Mouse (Mus musculus) fat pad, adult 2 months (tissue): ENCODE measurements around the gene Jmjd1c.
"Not testable (repeated sequence)": the region's sequence is repeated elsewhere in the genome, so short reads cannot be mapped to it uniquely, and the experiment has no call there.

Source experiments
- DNase-seq: peaks from one replicate; pipeline ENCODE4 v3.0.0-alpha.2; 2011; ENCODE audit warnings: low read depth, low spot score; ENCODE audit errors: extremely low read depth

The Jmjd1c gene

GRCm38 (mm10) chr10:67100011-67100661 is 4.2 kb downstream of the Jmjd1c start:
- no peak for DNase-seq

DNA sequence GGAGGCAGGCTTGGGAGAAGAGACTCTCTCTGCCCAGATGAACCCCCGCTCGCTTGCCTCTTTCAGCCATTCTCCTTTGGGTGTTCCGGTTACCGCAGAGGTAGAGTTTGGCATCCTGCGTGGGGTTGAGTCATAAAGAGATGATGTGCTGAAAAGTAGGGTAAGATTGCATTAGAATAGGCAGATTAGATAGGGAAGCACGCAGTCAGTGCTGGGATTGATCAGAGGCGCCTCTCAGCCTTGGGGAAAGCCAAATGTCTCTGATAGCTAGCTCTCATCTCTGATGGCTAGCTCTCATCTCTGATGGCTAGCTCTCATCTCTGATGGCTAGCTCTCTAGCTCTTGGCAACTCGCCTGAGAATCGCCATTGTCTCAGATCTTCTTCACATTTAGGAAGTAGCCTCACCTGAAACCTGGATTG is 4.9 kb downstream of the Jmjd1c start:
- no peak for DNase-seq

- no peak for DNase-seq
Measured at GRCm38 (mm10) chr10:67104543-67104942, 8.6 kb downstream of the Jmjd1c start.

GRCm38 (mm10) chr10:67105331-67106217 is 9.6 kb downstream of the Jmjd1c start:
- no peak for DNase-seq

GRCm38 (mm10) chr10:67106400-67106799 is 10.5 kb downstream of the Jmjd1c start:
- DNase-seq, result no peak

GRCm38 (mm10) chr10:67107017-67107761 is 11.3 kb downstream of the Jmjd1c start:
- DNase-seq, result peak; percentile 98

DNA sequence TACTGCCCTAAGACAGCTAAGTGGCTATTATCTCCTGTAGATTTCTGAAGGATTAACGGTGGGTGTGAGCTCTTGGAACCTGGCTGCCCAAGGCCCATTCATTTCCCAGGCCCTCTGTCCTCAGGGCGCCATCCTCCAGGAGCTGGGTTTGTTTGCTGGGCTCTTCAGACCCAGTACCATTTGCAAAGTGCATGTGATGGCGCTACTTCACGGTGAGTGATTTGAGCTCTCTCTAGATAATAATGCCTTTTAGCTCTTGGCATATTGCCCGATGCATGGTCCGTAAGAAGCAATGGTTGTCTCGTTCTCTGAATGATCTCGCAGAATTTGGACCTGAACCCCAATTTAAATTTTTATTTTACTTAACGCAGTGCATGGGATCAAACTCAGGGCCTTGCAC is 12.2 kb downstream of the Jmjd1c start:
- DNase-seq, result no peak

DNA sequence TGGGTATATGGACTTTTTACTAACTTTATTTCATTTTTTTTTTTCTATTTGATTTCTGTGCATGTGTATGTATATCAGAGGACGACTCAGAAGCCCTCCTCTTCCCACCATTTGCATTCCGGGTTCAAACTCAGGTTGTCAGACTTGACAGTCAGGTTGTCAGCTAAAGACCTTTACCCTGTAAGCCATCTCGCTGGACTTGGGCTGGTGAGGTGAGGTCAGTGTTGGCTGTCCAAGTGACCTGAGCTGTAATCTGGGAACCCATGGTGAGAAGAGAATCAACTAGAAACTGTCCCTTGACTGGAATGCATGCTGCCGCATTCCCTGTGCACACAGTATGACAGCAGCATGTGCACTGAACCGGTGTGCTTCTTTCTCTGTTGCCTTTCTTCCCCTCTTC is 13.7 kb downstream of the Jmjd1c start:
- DNase-seq, result no peak

DNA sequence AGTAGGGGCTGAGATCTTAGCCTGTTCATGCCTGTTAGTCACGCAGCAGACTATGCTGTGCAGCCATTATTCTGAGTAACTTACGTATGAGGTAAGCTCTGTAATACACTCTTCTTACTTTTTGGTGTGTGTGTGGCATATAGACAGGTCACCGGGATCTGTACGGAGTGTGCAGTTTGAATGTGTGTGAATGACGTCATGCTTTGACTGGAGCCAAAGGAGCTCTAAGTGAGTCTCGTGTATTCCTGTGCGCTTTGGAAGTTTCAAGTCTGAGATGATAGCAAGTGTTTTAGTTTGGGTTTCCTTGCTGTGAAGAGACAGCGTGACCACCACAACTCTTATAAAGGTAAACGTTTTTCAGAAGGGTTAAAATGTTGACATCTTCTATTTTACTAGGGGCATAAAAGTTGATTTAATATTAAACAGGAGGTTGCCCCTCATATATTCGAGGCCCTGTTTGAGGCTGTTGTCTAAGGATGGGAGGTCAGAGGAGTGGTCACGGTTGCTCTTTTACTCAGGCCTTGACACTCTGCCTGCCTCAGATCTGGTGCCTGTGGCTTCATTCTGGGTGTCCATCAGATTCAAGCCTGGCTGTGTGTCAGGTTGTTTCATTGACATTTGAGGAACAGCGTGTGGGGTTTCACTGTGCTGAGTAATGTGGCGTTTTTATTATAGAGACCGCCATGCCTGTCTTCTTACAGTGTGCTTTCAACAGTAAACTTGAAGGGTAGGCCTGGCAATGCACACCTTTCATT is 15.3 kb downstream of the Jmjd1c start:
- DNase-seq, result no peak

- DNase-seq, result no peak
Measured at GRCm38 (mm10) chr10:67111799-67112177, 15.9 kb downstream of the Jmjd1c start.

DNA sequence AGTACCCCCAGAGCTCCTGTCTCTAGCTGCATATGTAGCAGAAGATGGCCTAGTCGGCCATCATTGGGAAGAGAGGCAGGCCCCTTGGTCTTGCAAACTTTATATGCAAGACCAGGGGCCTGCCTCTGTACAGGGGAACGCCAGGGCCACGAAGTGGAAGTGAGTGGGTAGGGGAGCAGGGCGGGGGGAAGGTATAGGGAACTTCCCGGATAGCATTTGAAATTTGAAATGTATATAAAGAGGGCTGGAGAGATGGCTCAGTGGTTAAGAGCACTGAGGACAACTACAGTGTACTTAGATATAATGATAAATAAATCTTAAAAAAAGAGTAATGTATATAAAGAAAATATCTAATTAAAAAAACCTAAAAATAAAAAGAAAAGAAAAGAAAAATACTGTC is 17.0 kb downstream of the Jmjd1c start:
- DNase-seq, result not testable (repeated sequence)

DNA sequence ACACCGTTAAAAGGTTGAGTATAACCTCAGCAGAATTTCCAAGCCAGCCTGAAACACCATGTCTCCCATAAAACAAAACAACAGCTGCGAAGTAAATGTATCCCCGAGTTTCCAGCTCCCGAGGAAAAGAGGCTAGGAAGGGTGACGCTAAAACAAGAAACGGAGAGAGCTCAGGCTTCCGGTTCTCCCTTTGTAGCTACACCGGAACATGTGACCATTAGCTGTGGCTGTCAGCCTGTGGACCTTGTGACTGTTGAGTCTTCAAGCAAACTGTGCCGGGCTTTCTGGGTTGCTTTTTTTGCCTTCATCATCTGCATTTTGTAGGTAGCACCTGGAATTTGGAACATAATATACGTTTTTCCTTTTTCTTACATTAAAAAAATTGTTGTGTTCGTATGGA is 17.9 kb downstream of the Jmjd1c start:
- no peak for DNase-seq

DNA sequence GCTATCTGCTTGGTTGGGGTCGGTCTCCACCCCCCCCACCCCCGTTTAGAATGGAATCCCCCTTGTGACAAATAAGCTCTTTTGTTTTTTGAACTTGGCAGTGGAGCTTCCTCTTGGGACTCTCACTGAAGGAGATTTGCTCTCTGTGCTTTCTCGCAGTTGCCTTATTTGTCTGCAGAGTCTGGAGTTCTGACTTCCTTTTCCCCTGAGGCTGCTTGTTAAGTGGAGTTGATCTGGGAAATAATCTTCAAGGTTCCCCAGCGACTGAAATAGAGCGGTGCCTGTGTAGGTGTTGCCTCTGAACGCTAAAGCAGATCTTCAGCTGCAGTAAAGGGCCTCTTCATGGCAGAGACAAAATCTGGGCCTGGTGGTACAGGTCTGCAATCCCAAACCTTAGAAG is 19.2 kb downstream of the Jmjd1c start:
- DNase-seq, result no peak

DNA sequence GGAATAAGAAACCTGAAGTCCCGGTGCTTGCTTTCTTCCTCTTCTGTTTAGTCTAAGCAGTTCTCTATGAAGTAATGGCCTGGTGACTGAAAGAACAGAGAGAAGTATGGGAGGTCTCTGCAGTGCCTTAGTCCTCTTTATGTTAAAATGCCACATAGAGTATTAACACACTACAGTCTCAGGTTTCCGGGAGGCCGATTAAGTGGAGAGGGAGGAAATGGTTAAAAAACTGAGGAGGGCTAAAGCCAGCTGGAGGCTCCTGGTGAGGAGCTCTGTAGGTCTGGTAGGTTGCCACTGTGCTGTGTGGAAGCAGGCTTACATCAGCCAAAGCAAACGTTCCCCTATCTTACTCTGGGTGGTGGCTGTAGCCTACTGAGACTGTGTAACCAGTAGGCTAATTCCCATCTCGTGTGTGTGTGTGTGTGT is 19.8 kb downstream of the Jmjd1c start:
- DNase-seq, result no peak

DNA sequence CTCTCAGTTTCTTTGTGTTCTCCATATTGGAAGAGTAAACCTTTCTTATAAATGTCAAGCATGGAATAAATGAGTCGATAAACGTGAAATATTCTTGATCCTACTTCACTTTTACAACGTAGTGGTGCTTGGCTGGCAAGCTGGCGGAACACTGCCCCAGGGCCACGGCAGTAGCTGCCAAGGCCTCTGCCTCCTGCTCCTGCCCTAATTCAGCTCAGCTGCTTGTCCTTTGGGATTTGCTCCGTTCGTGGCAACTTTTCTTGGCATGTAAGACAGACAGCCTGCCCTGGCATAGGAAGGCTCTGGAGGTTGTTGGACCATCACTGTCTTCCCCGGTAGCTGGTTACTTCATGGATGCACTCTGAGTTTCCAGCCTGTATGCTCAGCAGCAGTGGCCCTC is 20.3 kb downstream of the Jmjd1c start:
- no peak for DNase-seq

GRCm38 (mm10) chr10:67119291-67119690 is 23.4 kb downstream of the Jmjd1c start:
- no peak for DNase-seq

DNA sequence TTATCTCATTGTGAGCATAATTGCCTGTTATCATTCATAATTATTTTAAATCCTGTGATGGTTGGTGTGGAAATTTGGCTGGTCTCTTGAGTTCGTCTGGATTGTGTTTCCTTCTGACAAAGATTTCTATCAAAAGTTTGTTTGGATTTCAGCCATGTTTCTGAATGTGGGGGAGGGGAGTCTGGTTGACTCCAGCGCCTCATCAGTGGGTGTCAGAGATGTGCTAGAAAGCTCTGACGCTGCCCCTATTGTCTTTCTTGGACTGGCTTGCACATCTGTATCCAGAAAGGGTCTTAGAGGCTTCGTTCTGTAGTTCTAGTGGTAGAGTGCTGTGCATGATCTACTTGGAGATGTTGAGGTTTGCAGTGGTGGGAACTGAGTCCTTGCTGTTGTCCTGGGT is 24.3 kb downstream of the Jmjd1c start:
- no peak for DNase-seq

DNA sequence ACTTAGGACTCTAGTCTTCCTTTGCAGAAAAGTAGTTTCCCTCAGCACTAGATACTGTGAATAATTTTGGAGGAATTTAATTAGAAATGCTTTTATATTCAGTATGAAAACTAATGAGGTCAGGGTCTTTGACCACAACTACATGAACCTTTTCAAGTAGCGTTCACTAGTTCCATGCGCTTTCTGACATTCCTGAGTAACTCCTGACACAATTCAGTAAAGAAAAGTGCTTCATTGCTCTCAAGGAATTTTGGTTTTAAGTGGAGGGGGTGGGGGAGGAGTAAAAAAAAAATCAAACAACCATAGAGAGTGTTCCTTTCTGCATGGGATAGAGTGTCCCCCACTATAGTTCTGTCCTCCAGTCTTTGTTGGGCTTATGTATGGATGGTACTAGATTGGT is 24.7 kb downstream of the Jmjd1c start:
- no peak for DNase-seq

DNA sequence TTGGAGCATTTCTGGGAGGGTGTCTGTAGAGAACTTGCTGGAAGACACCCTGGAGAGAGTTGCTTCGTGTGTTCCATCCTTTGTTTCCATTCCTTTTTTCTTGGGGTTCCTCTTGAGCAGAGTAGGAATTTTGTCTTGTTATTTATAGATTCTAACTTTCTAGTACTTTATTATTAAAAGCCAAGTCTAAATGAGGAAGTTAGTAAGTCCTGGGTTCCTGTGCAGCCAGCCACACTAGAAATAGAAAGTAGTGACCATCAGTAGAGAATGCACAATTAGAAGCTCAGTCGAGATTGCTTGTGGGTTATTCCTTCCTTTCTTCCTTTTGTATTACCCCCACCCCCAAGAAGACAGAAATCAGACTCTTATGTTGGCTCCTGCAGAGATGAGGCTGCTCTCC is 27.8 kb downstream of the Jmjd1c start:
- DNase-seq, result no peak

- no peak for DNase-seq
Measured at GRCm38 (mm10) chr10:67124156-67124555, 28.2 kb downstream of the Jmjd1c start.
